Mouse (Mus musculus) left cerebral cortex, postnatal 4 days (tissue): ENCODE measurements around the gene Tubb2b. TPM values are rescaled to one million over a fixed set of nuclear protein-coding genes. Genes with fewer than 3 reads are reported as not detected.
"Not testable (repeated sequence)": the region's sequence is repeated elsewhere in the genome, so short reads cannot be mapped to it uniquely, and the experiment has no call there.

Experiments
- DNase-seq: peaks from one replicate; pipeline ENCODE4 v3.0.0-alpha.2; 2022
- intact Hi-C: fragments of 180-260 bp; cut with DNase I; formaldehyde crosslinking; loops from one replicate; pipeline ENCODE4 v1.15.1; 2025
- total RNA-seq, 2 experiments: library from RNA; stranded (reverse); gene quantifications; 2 replicates each; pipeline ENCODE4 v1.2.3; 2021

Gene Tubb2b
- total RNA-seq, 2 experiments from 2014 or later = 3,894 to 3,983 TPM

DNA sequence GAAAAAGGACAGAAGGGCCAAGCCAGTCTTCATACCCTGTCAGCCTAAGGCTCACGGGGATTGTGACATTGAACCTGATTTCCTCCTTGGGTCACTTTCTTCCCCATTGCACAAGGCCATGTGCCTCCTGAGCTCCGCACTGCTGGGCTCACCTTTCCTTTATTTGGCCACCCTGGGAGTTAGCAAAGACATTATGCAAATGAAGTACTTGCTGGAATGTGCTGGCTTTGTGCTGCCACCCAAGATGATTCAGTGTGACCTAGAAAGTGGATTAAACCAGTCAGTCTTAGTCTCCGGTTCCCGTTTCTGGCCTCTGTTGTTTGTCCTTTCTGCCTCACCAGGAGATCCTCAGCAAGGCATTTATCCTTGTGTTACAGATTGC lies 20.6 kb downstream of the Tubb2b start:
- intact Hi-C loops = no loop called here

GRCm38 (mm10) chr13:34109035-34109676 lies 21.1 kb downstream of the Tubb2b start:
- intact Hi-C loops = no loop called here
- DNase-seq = no peak

More for the DNA sequence above, 20.6 kb downstream of the Tubb2b start:
- DNase-seq = no peak

DNA sequence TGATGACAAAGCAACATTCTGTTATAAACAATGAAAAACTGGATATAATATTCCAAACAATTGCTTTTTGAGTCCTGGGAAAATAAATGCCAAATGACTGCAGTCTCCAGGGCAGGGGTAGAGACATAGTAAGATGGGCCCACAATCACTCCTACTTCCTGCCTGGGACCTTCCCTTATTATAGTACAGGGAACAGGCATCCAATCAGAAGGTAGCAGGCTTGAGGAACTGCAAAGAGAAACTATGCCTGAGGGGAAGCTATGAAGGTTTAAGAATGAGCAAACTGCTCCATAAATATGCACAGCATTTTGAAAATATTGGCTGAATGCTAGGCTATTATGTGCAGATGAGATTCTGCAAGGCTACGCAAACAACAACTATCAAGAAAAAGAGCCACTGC lies 23.3 kb downstream of the Tubb2b start:
- intact Hi-C loops = no loop called here
- DNase-seq = no peak

- intact Hi-C loops = no loop called here
- no peak for DNase-seq
Measured at GRCm38 (mm10) chr13:34106256-34106655, 24.0 kb downstream of the Tubb2b start.

- no peak for DNase-seq
- intact Hi-C loops = no loop called here
Measured at GRCm38 (mm10) chr13:34105364-34105763, 24.9 kb downstream of the Tubb2b start.

- intact Hi-C loops = no loop called here
- DNase-seq = no peak
Measured at GRCm38 (mm10) chr13:34101908-34102307, 28.4 kb downstream of the Tubb2b start.

DNA sequence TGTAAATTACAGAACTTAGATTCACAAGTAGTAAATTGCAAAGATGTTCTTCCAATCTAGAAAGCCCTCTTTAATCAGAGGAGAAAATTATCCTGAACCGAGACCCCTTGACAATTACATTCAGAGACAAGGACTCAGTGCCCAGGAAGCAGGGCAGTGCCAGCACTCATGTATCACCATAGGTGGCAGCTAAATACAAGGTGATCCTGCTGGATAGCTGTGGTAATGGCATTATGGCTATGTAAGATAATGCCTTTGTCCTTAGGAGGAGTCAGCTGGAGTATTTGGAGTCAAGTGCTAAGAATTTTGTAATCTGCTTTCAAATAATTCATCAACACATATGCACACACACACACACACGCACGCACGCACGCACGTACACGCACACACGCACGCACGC lies 29.0 kb downstream of the Tubb2b start:
- intact Hi-C loops = no loop called here
- no peak for DNase-seq

- intact Hi-C loops = no loop called here
- DNase-seq = no peak
Measured at GRCm38 (mm10) chr13:34100733-34101132, 29.5 kb downstream of the Tubb2b start.

DNA sequence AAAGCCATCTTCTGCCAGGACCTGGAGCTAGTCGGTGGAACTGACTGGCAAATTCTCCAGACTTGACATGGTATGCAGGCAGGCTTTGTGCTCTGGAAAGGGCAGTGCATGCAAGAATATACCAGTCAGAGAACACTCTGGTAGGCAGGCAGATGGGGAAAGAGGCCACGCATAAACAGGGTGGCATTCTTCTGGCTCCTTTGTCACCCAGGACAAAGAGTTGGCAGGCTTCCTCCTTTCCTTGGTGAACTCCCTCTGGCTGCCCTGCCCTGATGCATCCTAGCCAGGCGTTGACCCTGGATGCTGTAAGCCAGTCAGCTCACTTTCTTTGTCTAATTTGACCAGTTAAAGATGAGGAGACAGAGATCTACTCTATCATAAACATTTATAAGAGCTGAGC lies 33.2 kb downstream of the Tubb2b start:
- intact Hi-C loops = no loop called here

GRCm38 (mm10) chr13:34096455-34096854 lies 33.8 kb downstream of the Tubb2b start:
- intact Hi-C loops = no loop called here
- DNase-seq = no peak

More for the DNA sequence above, 33.2 kb downstream of the Tubb2b start:
- no peak for DNase-seq

DNA sequence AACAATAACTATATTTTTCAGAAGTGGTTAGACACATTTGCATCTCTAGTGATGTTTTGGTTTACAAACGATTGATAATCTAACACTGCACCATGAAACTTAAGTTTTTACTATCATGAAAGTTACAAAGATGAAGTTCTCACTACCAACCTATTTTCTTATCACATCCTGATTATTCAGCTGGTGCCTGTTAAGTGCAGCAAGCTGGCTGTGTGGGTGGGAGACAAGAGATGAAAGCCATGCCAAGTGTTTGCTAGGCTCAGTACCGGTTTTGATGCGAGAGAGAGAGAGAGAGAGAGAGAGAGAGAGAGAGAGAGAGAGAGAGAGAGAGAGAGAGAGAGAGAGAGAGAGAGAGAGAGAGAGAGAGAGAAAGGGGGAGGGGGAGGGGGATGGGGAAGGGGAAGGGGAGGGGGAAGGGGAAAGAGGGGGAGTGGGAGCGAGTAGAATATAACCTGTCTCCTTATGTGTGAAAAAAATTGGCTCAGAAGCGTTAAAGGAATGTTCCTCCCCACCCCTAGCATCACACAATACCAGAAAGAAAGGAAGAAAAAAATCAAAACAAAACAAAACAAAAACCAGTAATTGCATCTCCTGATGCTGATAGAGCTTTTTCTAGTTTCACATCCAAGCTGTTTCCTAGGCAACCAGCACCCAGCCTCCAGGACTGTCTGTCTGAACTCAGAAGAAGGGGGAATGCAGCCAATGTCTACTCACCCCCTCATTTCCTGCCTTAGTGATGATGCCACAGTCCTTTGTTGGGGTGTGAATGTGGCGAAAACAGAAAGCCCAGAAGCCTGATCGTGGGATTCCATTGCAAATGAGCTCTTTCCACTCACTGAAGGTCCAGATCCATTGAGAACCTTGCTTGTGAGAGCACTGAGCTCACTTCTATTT lies 34.5 kb downstream of the Tubb2b start:
- DNase-seq = peak; percentile 49
- intact Hi-C loops = no loop called here

- DNase-seq = no peak
- intact Hi-C loops = no loop called here
Measured at GRCm38 (mm10) chr13:34089358-34089757, 40.9 kb downstream of the Tubb2b start.

GRCm38 (mm10) chr13:34088871-34089288 lies 41.4 kb downstream of the Tubb2b start:
- intact Hi-C loops = no loop called here
- no peak for DNase-seq

- intact Hi-C loops, DNase-seq: not testable (repeated sequence)
Measured at GRCm38 (mm10) chr13:34088201-34088649, 42.0 kb downstream of the Tubb2b start.

DNA sequence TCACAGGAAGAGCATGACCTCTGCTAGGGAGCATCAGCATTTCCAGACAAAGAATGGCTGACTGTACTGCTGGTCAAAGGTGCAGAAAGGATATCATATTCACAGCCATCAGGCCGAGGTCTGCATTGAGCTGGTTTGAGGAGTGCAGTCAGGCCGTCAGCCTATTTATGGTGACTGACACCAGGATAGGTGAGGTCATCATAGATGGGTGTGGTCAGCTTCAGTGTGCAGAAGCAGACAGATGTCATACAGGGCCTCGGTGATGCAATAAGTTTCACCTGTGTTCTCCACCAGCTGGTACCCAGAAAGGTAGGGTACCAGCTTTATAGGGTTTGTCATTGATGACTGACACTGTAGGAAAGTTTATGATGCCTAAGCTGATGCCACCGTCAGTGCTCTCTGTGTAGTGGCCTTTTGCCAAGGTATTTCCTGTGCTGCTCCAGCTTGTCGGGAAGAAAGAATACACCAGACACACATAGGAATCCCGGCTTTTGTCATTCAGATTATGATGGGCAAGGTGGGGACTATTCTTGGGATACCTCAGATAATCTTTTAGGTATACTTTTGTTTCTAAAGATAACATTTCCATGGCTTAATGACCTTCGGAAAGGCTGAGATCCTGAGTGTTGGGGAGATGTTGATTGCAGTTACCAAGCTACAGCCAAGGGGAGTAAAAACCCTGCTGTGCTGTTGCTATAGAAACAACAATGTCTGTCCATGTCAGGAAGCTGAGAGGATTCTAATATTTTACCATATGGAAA lies 43.0 kb downstream of the Tubb2b start:
- intact Hi-C loops = no loop called here
- DNase-seq = no peak

GRCm38 (mm10) chr13:34084026-34084750 lies 46.1 kb downstream of the Tubb2b start:
- intact Hi-C loops = no loop called here

DNA sequence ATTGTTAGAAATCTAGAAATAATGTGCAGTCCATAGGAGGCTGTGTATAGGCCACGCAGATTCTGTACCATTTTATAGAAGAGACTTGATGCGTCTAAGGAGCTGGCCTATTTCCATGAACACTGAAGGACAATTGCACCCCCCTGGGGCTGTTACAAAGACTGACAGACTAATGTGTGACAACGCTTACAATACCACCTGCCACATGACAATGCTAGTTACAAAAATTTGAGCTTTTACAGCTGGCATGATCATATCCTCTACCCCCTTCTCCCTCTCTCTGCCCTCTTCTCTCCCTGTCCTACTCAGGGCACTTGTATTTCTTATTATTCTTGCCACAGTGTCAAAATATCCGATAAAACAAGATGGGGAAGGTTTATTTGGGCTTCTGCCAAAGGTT lies 48.3 kb downstream of the Tubb2b start:
- no peak for DNase-seq
- intact Hi-C loops = no loop called here

More at GRCm38 (mm10) chr13:34084026-34084750, 46.1 kb downstream of the Tubb2b start:
- DNase-seq = no peak

- no peak for DNase-seq
- intact Hi-C loops = no loop called here
Measured at GRCm38 (mm10) chr13:34079801-34080200, 50.5 kb downstream of the Tubb2b start.

- intact Hi-C loops = no loop called here
- DNase-seq = no peak
Measured at GRCm38 (mm10) chr13:34078500-34079280, 51.6 kb downstream of the Tubb2b start.
